Mouse (Mus musculus): ENCODE measurements around the gene Mosmo. TPM values are rescaled to one million over a fixed set of nuclear protein-coding genes. Genes with fewer than 3 reads are reported as not detected.
A peak's percentile ranks its signal among the peaks of the same experiment; 100 is the strongest.

Mosmo gene
- polyA plus RNA-seq (2017; shearing (Covaris generic)), result 1 to 10 TPM; 5.8 to 7.8 TPM

- ATAC-seq, result peak; percentile 79
Measured at GRCm38 (mm10) chr7:120677001-120677643, at the start of gene Mosmo. Mosmo (plus strand) TSS chr7:120677618.

DNA sequence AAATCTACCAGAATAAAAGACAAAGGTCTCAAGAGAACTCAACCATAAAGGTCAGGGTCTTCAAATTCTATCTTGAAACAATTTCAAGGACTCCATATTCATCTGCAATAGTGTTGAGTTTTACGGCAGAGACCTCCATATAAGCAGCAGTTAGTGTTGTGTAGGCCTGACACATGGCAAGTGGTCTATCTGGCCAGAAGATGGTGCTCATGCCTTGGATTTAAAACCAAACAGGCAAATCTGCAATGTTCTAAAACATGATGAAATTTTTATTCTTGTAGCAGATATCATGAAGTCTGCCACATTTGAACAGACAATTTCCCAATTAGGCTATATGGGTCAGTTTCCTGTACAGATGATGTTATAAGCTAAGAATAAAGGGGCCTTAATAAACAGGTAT, 44.9 kb upstream of the Mosmo start:
- no peak for ATAC-seq

GRCm38 (mm10) chr7:120634301-120634700, 43.1 kb upstream of the Mosmo start:
- no peak for ATAC-seq

GRCm38 (mm10) chr7:120634711-120635361, 42.6 kb upstream of the Mosmo start, which contains the start of gene Uqcrc2:
Uqcrc2 (plus strand) TSS chr7:120635176.
- ATAC-seq, result peak; percentile 99

GRCm38 (mm10) chr7:120635362-120635781, 42.0 kb upstream of the Mosmo start:
- peak; percentile 51 for ATAC-seq

DNA sequence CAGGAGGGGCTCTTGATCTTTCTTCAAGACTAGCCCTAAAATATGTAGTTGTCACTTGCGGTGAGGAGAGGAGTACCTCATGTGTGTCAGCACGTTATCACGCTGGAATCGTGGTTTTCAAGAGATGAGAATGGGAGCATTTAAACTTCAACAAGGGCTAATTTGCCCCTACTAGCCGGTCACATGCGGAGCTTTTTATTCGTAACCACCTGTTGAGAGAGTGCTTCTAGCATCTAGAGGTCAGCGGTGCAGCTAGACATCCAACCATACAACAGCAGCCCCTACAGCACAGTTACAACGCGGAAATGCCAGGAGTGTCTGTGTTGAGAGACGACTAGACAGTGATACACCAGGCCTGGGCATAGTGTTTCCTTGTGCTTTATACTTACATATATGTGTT, 41.6 kb upstream of the Mosmo start:
- peak; percentile 4 for ATAC-seq

GRCm38 (mm10) chr7:120643217-120643616, 34.2 kb upstream of the Mosmo start:
- ATAC-seq, result no peak

- ATAC-seq, result no peak
Measured at GRCm38 (mm10) chr7:120647849-120648248, 29.6 kb upstream of the Mosmo start.

GRCm38 (mm10) chr7:120662079-120662478, 15.3 kb upstream of the Mosmo start:
- ATAC-seq, result no peak

DNA sequence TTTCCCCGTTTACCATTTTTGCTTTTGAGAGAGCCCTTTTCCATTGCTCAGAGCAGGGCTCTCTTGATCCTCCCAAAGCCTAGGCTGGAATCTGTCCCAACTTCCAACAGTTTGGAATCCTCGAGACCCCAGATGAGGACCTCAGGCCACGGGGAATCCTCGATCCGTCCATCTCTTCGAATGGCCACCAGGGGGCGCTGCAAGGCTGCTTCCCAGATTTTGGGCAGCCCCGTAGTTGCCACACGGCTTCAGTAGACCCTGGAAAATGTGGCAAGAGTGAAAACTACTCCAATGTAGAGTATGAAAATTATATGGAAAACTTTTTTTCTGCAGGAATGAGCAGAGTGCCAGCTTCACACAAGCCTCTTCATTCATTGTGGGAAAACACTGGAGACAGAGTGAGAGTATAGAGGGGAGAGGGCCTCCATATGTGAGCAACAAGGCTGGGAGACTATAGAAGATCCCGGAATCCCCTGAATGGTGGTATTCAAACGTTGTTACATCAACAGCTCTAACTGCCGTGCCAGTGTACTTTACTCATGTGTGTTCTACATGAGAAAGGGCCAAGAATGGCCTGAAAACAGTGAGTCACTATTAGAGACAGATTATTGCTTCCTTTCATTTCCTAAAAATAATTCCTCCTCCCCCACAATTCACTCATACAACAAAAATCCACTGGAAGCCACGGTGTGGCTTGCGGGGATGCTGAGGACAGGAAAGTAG, 7.1 kb upstream of the Mosmo start, which contains the start of gene Pdzd9:
TSS of gene Pdzd9 (minus strand) at position 191 of the 723 bp plus-strand sequence.
- peak; percentile 63 for ATAC-seq

- no peak for ATAC-seq
Measured at GRCm38 (mm10) chr7:120671271-120671670, 6.1 kb upstream of the Mosmo start.

- peak; percentile 44 for ATAC-seq
Measured at GRCm38 (mm10) chr7:120677764-120678531, 530 bp downstream of the Mosmo start.

DNA sequence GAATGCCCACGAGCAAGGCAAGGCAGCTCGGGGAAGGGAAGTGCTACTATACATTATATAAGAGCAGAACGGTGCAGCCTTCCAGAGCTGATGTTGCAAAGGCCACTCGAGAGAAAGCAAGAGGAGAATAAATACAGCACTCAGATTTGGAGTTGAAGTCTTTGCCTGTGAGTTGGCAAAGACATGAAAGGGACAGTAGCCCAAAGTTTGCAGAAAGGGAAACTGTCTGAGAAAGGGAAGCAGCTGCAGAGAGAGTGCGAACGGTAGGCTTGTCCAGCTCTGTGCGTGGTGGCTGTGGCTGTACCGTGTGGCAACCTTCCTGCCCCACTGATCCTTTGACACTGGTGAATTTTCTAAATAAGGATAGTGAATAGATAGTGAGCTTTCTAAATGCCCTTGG, 1.6 kb downstream of the Mosmo start:
- no peak for ATAC-seq

DNA sequence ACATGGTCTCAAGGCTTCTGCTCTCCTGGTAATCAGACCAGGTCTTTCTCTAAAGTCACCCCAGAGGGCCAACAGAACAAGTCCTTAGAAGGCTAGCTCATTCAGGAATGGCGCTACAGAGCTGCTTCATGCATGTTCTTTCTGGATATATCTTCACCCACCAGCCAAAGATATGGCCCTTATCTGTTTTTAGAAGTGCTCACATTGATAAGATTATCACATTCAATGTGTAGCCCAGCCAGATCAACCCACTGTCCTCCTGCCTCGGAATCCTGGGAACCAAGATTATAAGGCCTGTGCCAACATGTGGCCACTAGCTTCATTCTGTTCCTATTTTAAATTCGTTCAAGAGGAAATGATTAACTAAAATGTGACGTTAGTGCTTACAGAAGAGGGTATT, 4.6 kb downstream of the Mosmo start:
- ATAC-seq, result no peak

- ATAC-seq, result peak; percentile 65
Measured at GRCm38 (mm10) chr7:120684731-120685161, 7.3 kb downstream of the Mosmo start.

- no peak for ATAC-seq
Measured at GRCm38 (mm10) chr7:120685227-120685626, 7.8 kb downstream of the Mosmo start.

DNA sequence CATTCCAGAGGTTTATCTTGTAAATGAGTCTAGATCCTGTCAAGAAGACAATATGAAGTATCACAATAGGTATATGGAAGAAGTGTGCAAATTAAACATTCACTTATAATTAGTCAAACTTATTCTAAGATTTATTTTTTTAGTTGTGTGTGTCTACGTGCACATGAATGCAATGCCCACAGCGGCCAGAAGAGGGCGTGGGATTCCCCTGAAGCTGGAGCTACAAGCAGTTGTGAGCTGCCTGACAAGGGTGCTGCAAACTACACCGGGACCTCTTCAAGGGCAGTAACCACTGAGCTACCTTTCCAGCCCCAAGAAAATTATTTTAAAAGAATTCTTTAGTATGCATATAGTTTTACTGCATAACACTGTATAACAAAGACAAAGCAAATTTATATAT, 13.2 kb downstream of the Mosmo start:
- no peak for ATAC-seq

- ATAC-seq, result no peak
Measured at GRCm38 (mm10) chr7:120693831-120694375, 16.5 kb downstream of the Mosmo start.

- no peak for ATAC-seq
Measured at GRCm38 (mm10) chr7:120695196-120695595, 17.8 kb downstream of the Mosmo start.

DNA sequence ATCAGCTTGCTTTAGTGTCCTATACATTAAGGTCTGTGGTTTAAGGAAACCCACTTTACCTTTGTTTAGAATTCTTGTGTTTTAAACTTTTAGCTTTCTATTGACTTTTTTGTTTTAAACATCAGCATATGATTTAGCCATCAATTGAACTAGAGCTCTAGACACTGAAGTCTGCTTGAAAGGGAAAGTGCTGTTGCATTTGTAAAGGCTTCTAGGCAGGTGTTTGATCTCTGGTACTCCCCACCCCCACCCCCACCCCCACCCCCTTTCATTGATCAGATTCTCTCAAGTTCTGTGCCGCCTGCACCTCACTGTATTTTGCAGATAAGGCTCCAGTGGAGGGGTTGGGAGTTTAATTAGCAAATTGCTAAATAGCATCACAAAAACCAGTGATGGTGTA, 18.2 kb downstream of the Mosmo start:
- ATAC-seq, result no peak

- ATAC-seq, result no peak
Measured at GRCm38 (mm10) chr7:120696331-120696730, 18.9 kb downstream of the Mosmo start.

DNA sequence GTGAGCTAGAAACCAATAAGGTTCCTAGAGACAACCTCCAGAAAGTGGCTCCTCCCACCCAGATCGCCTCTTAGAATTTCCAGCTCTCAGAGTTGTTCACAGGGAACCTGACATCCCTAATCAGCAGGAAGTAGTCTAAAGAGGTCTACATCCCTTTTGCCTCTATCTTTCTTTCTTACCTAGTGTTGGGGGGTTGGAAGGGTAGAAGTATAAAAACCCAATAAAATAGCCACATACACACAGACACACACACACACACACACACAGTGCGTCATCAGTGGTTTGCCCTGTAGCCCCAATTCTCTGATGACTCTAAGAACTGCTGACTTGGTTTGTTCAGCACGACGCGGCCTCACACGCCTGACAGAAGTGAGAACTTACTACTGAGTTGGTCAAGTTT, 22.2 kb downstream of the Mosmo start:
- peak; percentile 58 for ATAC-seq
